Mouse (Mus musculus): Measurements from ENCODE around the gene Ttc28.
A peak's percentile ranks its signal among the peaks of the same experiment; 100 is the strongest.

DNA sequence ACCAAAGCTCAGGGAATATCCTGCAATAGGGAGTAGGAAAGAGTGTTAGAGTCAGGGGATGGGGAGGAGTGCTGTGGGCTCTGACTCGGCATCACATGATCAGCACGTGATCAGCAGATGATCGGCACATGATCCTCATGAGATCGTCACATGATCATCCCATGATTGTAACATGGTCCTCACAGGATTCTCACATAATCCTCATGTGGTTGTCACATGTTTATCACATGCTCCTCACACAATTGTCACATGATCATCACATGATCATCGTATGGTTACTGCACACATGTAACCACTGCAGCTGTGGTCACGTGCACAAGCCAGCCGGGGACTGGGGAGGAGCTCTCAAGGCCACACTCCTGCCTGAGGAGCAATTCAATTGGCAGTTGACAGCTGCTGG, 264.8 kb downstream of the Ttc28 start:
- TF ChIP-seq POLR2A (IDR thresholded peaks at IDR 0.05; ENCODE audit: control insufficient read depth in 1 of 2, insufficient read depth in 1 of 2, low read depth in 1 of 2, low read length in 2 of 2, poor library complexity in 1 of 2) (no peak), MYC (IDR thresholded peaks at IDR 0.05; ENCODE audit: low read depth, low read length) (no peak), GABPA (IDR thresholded peaks at IDR 0.05; ENCODE audit: low read depth, low read length) (no peak), MXI1 (IDR thresholded peaks at IDR 0.05; ENCODE audit: low read depth, low read length) (no peak), CTCF (IDR thresholded peaks at IDR 0.05 in 2 of 3, conservative IDR thresholded peaks at IDR 0.05 in 1 of 3; ENCODE audit: control insufficient read depth in 1 of 3, insufficient read depth in 1 of 3, low read depth in 2 of 3, low read length in 3 of 3, poor library complexity in 1 of 3, severe bottlenecking in 1 of 3) (no peak), USF1 (IDR thresholded peaks at IDR 0.05; ENCODE audit: low read depth, low read length) (0 out of 2 replicates have a peak, but pooled peaks have one; percentile 34), EP300 (IDR thresholded peaks at IDR 0.05; ENCODE audit: low read depth in 1 of 2, low read length in 2 of 2) (no peak), SMC3 (IDR thresholded peaks at IDR 0.05; ENCODE audit: low read depth, low read length) (no peak), CHD1 (IDR thresholded peaks at IDR 0.05; ENCODE audit: low read depth, low read length) (no peak), BHLHE40 (IDR thresholded peaks at IDR 0.05; ENCODE audit: borderline replicate concordance, low read depth, low read length) (no peak)

All from MEL (cell line).